Mouse (Mus musculus) thymus, adult 2 months (tissue): ENCODE results near the gene Emg1.

Experiments used
- CTCF ChIP-seq: fragments of 200-500 bp; IDR thresholded peaks from 2 replicates; pipeline ENCODE4 v1.5.1; 2012; ENCODE audit warnings: mild to moderate bottlenecking, control low read depth, low read length, moderate library complexity, borderline replicate concordance; ENCODE audit not compliant: control insufficient read depth, poor library complexity, insufficient read depth; ENCODE audit errors: extremely low read depth
- POLR2A ChIP-seq: fragments of 200-500 bp; IDR thresholded peaks from 2 replicates; pipeline ENCODE4 v1.6.1; 2012; ENCODE audit warnings: mild to moderate bottlenecking, low read length, control low read depth, moderate library complexity; ENCODE audit not compliant: control insufficient read depth, poor library complexity, insufficient read depth; ENCODE audit errors: extremely low read depth

DNA sequence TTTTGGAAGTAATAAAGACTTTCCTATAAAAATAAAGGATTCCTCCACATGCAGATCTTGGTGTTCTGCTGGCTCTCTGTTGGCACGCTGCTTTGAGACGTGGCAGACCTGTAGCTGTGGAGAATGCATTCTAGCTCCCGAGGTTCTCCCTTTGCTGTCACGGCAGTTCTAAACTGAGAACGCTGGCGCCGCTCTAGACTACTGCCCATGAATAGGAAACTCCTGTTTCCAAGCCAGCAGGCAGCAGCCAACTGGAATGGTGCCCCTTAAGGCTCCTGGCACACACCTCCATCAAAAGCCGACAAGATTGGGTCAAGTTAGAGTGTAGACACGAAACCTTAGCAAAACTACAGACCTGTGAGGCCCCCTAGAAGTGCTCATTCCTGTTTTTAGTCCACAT is 38.4 kb downstream of the Emg1 start:
- TF ChIP-seq CTCF: no peak
- no peak for TF ChIP-seq POLR2A
